Mouse (Mus musculus): Measurements from ENCODE around the gene Cilp2. TPM values are rescaled to one million over a fixed set of nuclear protein-coding genes. Genes with fewer than 3 reads are reported as not detected.

Cilp2 gene
- polyA plus RNA-seq, 1 experiment from 2014 or later = 0.25 TPM

DNA sequence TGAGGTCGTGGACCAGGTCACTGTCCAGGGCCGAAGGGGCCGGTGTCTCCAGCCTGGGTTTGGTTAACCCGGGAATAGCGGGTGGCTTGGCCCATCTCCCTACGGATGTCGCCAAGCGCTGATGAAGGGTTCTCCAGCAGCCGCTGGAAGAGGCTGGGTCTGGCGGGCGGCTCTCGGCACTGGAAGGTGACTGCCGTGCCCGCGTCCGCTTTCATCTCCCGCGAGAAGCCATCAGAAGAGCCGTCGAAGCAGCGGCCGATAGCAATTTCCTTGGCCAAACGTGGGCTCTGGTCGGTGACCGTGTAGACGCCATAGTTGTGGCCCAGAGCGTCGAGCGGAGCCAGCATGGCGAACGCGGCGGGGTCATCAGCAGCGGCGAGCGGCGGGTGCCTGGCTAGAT lies 6.6 kb downstream of the Cilp2 start:
- no peak for ATAC-seq
- H3K27ac ChIP-seq (ENCODE audit: low read depth, low read length) = no peak overlapping the region
- no peak for TF ChIP-seq CTCF (IDR thresholded peaks at IDR 0.05; ENCODE audit: low read depth)
- peaks cover 68% of the 10 kb centered on the region for H3K27me3 ChIP-seq (replicated peaks; ENCODE audit: control insufficient read depth, insufficient read depth, low read length)
- H3K9me3 ChIP-seq (ENCODE audit: control insufficient read depth) = no peaks in the 10 kb centered on the region
- H3K4me2 ChIP-seq (replicated peaks; ENCODE audit: low read depth) = no peak overlapping the region
- no peaks in the 10 kb centered on the region for H3K36me3 ChIP-seq (ENCODE audit: control insufficient read depth, insufficient read depth)
- H3K9ac ChIP-seq (ENCODE audit: low read depth, low read length) = no peak overlapping the region
- H3K4me3 ChIP-seq (ENCODE audit: low read depth, low read length) = peak overlapping the region; percentile 40
- no peaks in the 10 kb centered on the region for H3K4me1 ChIP-seq (replicated peaks; ENCODE audit: control insufficient read depth, insufficient read depth, low read length)
- WGBS = 14% methylated on average over 37 of the region's 37 CpGs

DNA sequence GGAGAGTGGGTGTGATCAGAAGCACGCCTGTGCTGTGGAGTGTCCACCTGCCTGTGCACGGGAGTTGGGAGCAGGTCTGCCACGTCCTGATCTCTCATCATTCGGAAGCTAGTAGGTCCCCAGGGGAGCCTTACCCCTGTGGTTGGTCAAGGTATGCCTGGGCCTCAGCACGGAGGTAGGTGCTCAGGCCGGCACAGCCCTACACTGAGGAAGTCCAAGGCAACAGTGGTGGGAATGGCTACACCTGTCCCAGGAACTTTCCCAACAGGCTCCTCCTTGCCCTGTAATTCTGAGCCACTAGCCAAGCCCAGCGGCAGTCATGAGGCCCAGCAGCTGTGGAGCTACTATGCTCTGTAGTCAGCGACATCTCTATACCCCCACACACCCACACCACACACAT lies 7.8 kb downstream of the Cilp2 start:
- H3K9me3 ChIP-seq (ENCODE audit: control insufficient read depth) = no peaks in the 10 kb centered on the region
- H3K36me3 ChIP-seq (ENCODE audit: control insufficient read depth, insufficient read depth) = no peaks in the 10 kb centered on the region
- no peak overlapping the region for H3K4me2 ChIP-seq (replicated peaks; ENCODE audit: low read depth)
- no peak overlapping the region for H3K4me3 ChIP-seq (ENCODE audit: low read depth, low read length)
- no peaks in the 10 kb centered on the region for H3K4me1 ChIP-seq (replicated peaks; ENCODE audit: control insufficient read depth, insufficient read depth, low read length)
- no peak for ATAC-seq
- H3K9ac ChIP-seq (ENCODE audit: low read depth, low read length) = no peak overlapping the region
- no peak for TF ChIP-seq CTCF (IDR thresholded peaks at IDR 0.05; ENCODE audit: low read depth)
- WGBS = 46% methylated on average over 8 of the region's 8 CpGs
- H3K27ac ChIP-seq (ENCODE audit: low read depth, low read length) = no peak overlapping the region
- H3K27me3 ChIP-seq (replicated peaks; ENCODE audit: control insufficient read depth, insufficient read depth, low read length) = peaks cover 57% of the 10 kb centered on the region

DNA sequence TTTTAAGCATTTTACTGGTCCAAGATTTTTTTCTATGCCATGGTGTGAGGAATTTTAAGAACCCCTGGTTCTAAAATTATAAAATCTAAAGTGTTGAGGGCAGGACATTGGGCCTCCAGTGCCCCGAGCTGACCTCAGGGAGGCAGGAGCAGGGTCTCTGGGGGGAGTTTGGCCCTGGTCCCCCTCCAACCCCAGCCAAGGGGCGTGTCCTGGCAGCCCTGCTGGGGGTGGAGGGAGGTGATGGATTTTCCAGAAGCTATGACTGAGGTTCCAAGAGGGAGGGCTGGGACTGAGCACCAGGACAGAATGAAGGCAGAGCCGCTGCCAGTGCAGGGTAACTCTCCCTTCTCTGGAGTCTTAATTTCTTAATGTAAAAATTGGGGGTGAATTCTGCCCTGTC lies 9.5 kb downstream of the Cilp2 start:
- no peak overlapping the region for H3K9ac ChIP-seq (ENCODE audit: low read depth, low read length)

DNA sequence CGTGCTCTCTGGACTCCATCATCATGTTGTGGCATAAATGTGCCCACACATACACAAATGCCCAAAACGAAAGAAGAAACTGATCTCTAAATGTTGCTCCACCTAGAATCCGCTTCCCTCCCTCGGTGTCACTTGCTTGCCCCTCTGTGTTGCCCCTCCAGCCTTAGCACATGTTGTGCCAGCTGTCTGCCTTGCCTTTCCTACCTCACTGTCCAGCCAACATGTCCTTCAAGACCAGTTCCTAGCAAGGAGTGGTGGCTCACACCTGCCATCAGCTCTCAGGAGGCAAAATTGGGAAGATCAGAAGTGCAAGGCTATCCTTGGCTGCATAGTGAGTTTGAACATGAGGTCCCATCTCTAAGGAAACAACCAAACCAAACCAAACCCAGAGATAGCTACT lies 10.1 kb downstream of the Cilp2 start:
- no peak for ATAC-seq
- 88% methylated on average over 4 of the region's 4 CpGs for WGBS

More for the DNA sequence above, 9.5 kb downstream of the Cilp2 start:
- Histone ChIP-seq H3K27ac (ENCODE audit: low read depth, low read length) (no peak overlapping the region), H3K36me3 (ENCODE audit: control insufficient read depth, insufficient read depth) (no peaks in the 10 kb centered on the region), H3K4me1 (replicated peaks; ENCODE audit: control insufficient read depth, insufficient read depth, low read length) (no peaks in the 10 kb centered on the region), H3K9me3 (ENCODE audit: control insufficient read depth) (no peaks in the 10 kb centered on the region), H3K27me3 (replicated peaks; ENCODE audit: control insufficient read depth, insufficient read depth, low read length) (peaks cover 40% of the 10 kb centered on the region), H3K4me3 (ENCODE audit: low read depth, low read length) (no peak overlapping the region), H3K4me2 (replicated peaks; ENCODE audit: low read depth) (no peak overlapping the region)
- no peak for TF ChIP-seq CTCF (IDR thresholded peaks at IDR 0.05; ENCODE audit: low read depth)
- WGBS = 62% methylated on average over 3 of the region's 3 CpGs
- ATAC-seq = no peak

DNA sequence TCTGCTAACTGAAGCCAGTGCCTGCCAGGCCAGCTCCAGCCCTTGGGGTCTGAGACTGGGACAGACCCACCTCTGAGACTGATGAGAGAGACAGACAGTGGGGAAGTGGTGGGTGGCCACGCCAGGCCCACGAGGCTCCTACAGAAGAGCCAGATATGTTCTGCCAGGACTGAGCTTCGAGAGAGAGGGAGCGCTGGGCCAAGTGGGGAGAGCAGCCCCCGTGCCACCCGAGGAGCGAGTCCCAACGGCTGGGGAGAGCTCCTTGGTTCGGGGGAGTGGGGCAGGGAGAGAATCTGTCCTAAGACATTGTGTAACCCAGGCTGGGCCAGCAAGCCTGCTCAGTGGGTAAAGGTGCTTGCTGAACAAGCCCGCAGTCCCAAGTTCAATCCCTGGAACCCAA lies 10.5 kb downstream of the Cilp2 start:
- WGBS = 76% methylated on average over 10 of the region's 10 CpGs
- Histone ChIP-seq H3K9me3 (ENCODE audit: control insufficient read depth) (no peaks in the 10 kb centered on the region), H3K4me1 (replicated peaks; ENCODE audit: control insufficient read depth, insufficient read depth, low read length) (no peaks in the 10 kb centered on the region), H3K4me2 (replicated peaks; ENCODE audit: low read depth) (no peak overlapping the region), H3K27me3 (replicated peaks; ENCODE audit: control insufficient read depth, insufficient read depth, low read length) (peaks cover 30% of the 10 kb centered on the region), H3K27ac (ENCODE audit: low read depth, low read length) (no peak overlapping the region), H3K36me3 (ENCODE audit: control insufficient read depth, insufficient read depth) (no peaks in the 10 kb centered on the region), H3K4me3 (ENCODE audit: low read depth, low read length) (no peak overlapping the region), H3K9ac (ENCODE audit: low read depth, low read length) (no peak overlapping the region)
- no peak for ATAC-seq
- TF ChIP-seq CTCF (IDR thresholded peaks at IDR 0.05; ENCODE audit: low read depth) = no peak

More for the DNA sequence above, 10.1 kb downstream of the Cilp2 start:
- Histone ChIP-seq H3K9me3 (ENCODE audit: control insufficient read depth) (no peaks in the 10 kb centered on the region), H3K9ac (ENCODE audit: low read depth, low read length) (no peak overlapping the region), H3K4me2 (replicated peaks; ENCODE audit: low read depth) (no peak overlapping the region), H3K4me3 (ENCODE audit: low read depth, low read length) (no peak overlapping the region), H3K36me3 (ENCODE audit: control insufficient read depth, insufficient read depth) (no peaks in the 10 kb centered on the region), H3K4me1 (replicated peaks; ENCODE audit: control insufficient read depth, insufficient read depth, low read length) (no peaks in the 10 kb centered on the region), H3K27me3 (replicated peaks; ENCODE audit: control insufficient read depth, insufficient read depth, low read length) (peaks cover 34% of the 10 kb centered on the region), H3K27ac (ENCODE audit: low read depth, low read length) (no peak overlapping the region)
- no peak for TF ChIP-seq CTCF (IDR thresholded peaks at IDR 0.05; ENCODE audit: low read depth)

DNA sequence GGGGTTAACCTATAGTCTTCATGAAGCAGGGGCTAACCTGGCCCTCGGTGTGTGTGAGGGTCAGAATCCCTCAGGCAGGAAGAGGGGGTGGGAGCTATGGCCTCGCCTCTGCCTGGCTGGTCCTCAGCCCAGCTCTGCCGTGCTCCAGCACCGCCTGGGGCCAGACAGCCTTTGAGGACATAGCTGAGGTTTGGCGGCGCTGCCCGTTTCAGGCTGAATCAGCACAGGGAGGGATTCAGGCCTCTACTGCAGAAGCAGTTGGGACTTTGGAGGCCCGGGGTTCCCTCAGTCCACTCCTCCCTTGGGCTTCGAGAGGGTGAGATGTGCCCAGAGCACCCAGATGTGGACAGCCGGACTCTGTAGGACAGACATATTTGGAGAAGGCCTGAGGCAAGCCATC lies 11.4 kb downstream of the Cilp2 start:
- no peak overlapping the region for H3K4me2 ChIP-seq (replicated peaks; ENCODE audit: low read depth)
- H3K27ac ChIP-seq (ENCODE audit: low read depth, low read length) = no peak overlapping the region
- no peaks in the 10 kb centered on the region for H3K9me3 ChIP-seq (ENCODE audit: control insufficient read depth)
- no peak overlapping the region for H3K4me3 ChIP-seq (ENCODE audit: low read depth, low read length)
- ATAC-seq = no peak
- H3K27me3 ChIP-seq (replicated peaks; ENCODE audit: control insufficient read depth, insufficient read depth, low read length) = peaks cover 21% of the 10 kb centered on the region
- H3K36me3 ChIP-seq (ENCODE audit: control insufficient read depth, insufficient read depth) = no peaks in the 10 kb centered on the region
- H3K9ac ChIP-seq (ENCODE audit: low read depth, low read length) = no peak overlapping the region
- 57% methylated on average over 10 of the region's 10 CpGs for WGBS
- TF ChIP-seq CTCF (IDR thresholded peaks at IDR 0.05; ENCODE audit: low read depth) = no peak
- no peaks in the 10 kb centered on the region for H3K4me1 ChIP-seq (replicated peaks; ENCODE audit: control insufficient read depth, insufficient read depth, low read length)

DNA sequence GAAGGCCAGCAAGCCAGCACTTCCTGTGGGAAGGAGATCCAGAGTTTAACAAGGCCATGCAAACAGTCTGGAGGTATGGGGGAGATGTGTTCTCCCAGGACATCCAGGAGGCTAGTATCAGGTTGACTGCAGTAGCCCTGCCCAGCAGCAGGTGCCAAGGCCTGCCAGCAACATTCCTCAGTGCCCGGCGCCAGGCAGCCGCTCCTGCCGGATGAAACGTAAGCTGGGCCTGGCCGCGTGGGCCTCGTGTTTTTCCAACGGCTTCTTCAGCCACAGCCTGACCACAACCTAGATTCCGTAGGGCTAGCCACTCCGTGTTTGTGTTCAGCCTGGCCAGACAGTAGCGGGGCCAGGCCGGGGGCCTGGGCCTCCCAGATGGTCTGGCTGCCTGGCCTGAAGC lies 12.8 kb downstream of the Cilp2 start:
- Histone ChIP-seq H3K27me3 (replicated peaks; ENCODE audit: control insufficient read depth, insufficient read depth, low read length) (peaks cover 6% of the 10 kb centered on the region; the same call in 1 of the 2 replicates), H3K4me1 (replicated peaks; ENCODE audit: control insufficient read depth, insufficient read depth, low read length) (no peaks in the 10 kb centered on the region), H3K9ac (ENCODE audit: low read depth, low read length) (no peak overlapping the region), H3K4me2 (replicated peaks; ENCODE audit: low read depth) (no peak overlapping the region), H3K9me3 (ENCODE audit: control insufficient read depth) (no peaks in the 10 kb centered on the region), H3K4me3 (ENCODE audit: low read depth, low read length) (no peak overlapping the region), H3K27ac (ENCODE audit: low read depth, low read length) (no peak overlapping the region), H3K36me3 (ENCODE audit: control insufficient read depth, insufficient read depth) (no peaks in the 10 kb centered on the region)
- 84% methylated on average over 13 of the region's 13 CpGs for WGBS
- no peak for ATAC-seq
- TF ChIP-seq CTCF (IDR thresholded peaks at IDR 0.05; ENCODE audit: low read depth) = no peak
